Mouse (Mus musculus) kidney, adult 2 months (tissue): ENCODE data around the gene Med12l.

Source experiments
- CTCF ChIP-seq: fragments of 200-500 bp; conservative IDR thresholded peaks from 2 replicates; pipeline ENCODE4 v1.5.1; 2011; ENCODE audit warnings: low read depth, mild to moderate bottlenecking, control low read depth, low read length, moderate library complexity, mixed read lengths; ENCODE audit not compliant: insufficient read depth, insufficient read length
- POLR2A ChIP-seq: fragments of 200-500 bp; IDR thresholded peaks from one replicate; pipeline ENCODE4 v1.6.1; 2011; ENCODE audit warnings: low read depth, low read length, control low read depth

GRCm38 (mm10) chr3:59293437-59294199 lies 288.0 kb downstream of the Med12l start:
- TF ChIP-seq POLR2A, result no peak
- TF ChIP-seq CTCF, result no peak
